Mouse (Mus musculus): ENCODE results near the gene Hacd4. TPM values are rescaled to one million over a fixed set of nuclear protein-coding genes. Genes with fewer than 3 reads are reported as not detected.
"Not testable (repeated sequence)": the region's sequence is repeated elsewhere in the genome, so short reads cannot be mapped to it uniquely, and the experiment has no call there.

Hacd4 gene
- polyA plus RNA-seq, 1 experiment from 2014 or later: 10.4 TPM

- H3K27me3 ChIP-seq (replicated peaks): no peaks in the 10 kb centered on the region
- no peak overlapping the region for H3K9ac ChIP-seq
- H3K4me3 ChIP-seq: no peak overlapping the region
- no peak overlapping the region for H3K4me2 ChIP-seq
- H3K36me3 ChIP-seq: peaks cover 5% of the 10 kb centered on the region
- ATAC-seq (ENCODE audit: extremely low read depth, insufficient number of reproducible peaks, low FRiP score, low TSS enrichment): no peak
- H3K9me3 ChIP-seq: 0 out of 2 replicates have a peak, but pooled peaks cover 3% of the 10 kb centered on the region
- H3K27ac ChIP-seq (replicated peaks): no peak overlapping the region
- WGBS: 57% methylated on average over 6 of the region's 6 CpGs
- H3K4me1 ChIP-seq: peaks cover 10% of the 10 kb centered on the region; the same call in 1 of the 2 replicates
Measured at GRCm38 (mm10) chr4:88396995-88397521, 41.7 kb downstream of the Hacd4 start.

GRCm38 (mm10) chr4:88395717-88396116, 43.0 kb downstream of the Hacd4 start:
- H3K4me3 ChIP-seq: no peak overlapping the region
- no peak overlapping the region for H3K4me2 ChIP-seq
- peaks cover 10% of the 10 kb centered on the region; the same call in 1 of the 2 replicates for H3K4me1 ChIP-seq
- 0 out of 2 replicates have a peak, but pooled peaks cover 3% of the 10 kb centered on the region for H3K9me3 ChIP-seq
- H3K27ac ChIP-seq (replicated peaks): no peak overlapping the region
- H3K36me3 ChIP-seq: peaks cover 7% of the 10 kb centered on the region
- no peak overlapping the region for H3K9ac ChIP-seq
- H3K27me3 ChIP-seq (replicated peaks): no peaks in the 10 kb centered on the region
- WGBS: 84% methylated on average over 3 of the region's 3 CpGs
- no peak for ATAC-seq (ENCODE audit: extremely low read depth, insufficient number of reproducible peaks, low FRiP score, low TSS enrichment)

GRCm38 (mm10) chr4:88390596-88390995, 48.1 kb downstream of the Hacd4 start:
- ATAC-seq (ENCODE audit: extremely low read depth, insufficient number of reproducible peaks, low FRiP score, low TSS enrichment); H3K9ac ChIP-seq; H3K27ac ChIP-seq (replicated peaks); H3K4me2 ChIP-seq; H3K9me3 ChIP-seq; H3K4me3 ChIP-seq; H3K4me1 ChIP-seq; H3K27me3 ChIP-seq (replicated peaks); H3K36me3 ChIP-seq: not testable (repeated sequence)
- WGBS: 83% methylated on average over 1 of the region's 1 CpGs

- no peak overlapping the region for H3K9ac ChIP-seq
- no peak overlapping the region for H3K27ac ChIP-seq (replicated peaks)
- 68% methylated on average over 1 of the region's 1 CpGs for WGBS
- H3K4me3 ChIP-seq: no peak overlapping the region
- no peak for ATAC-seq (ENCODE audit: extremely low read depth, insufficient number of reproducible peaks, low FRiP score, low TSS enrichment)
- H3K27me3 ChIP-seq (replicated peaks): no peaks in the 10 kb centered on the region
- H3K4me2 ChIP-seq: no peak overlapping the region
- H3K36me3 ChIP-seq: peaks cover 7% of the 10 kb centered on the region
- H3K9me3 ChIP-seq: 0 out of 2 replicates have a peak, but pooled peaks cover 3% of the 10 kb centered on the region
- 0 out of 2 replicates have a peak, but pooled peaks cover 5% of the 10 kb centered on the region for H3K4me1 ChIP-seq
Measured at GRCm38 (mm10) chr4:88390036-88390435, 48.7 kb downstream of the Hacd4 start.

GRCm38 (mm10) chr4:88372293-88373224, 66.2 kb downstream of the Hacd4 start:
- no peaks in the 10 kb centered on the region for H3K4me1 ChIP-seq
- 78% methylated on average over 18 of the region's 18 CpGs for WGBS
- H3K4me3 ChIP-seq: no peak overlapping the region
- H3K27ac ChIP-seq (replicated peaks): no peak overlapping the region
- H3K4me2 ChIP-seq: no peak overlapping the region
- H3K27me3 ChIP-seq (replicated peaks): no peaks in the 10 kb centered on the region
- H3K9me3 ChIP-seq: no peaks in the 10 kb centered on the region
- H3K36me3 ChIP-seq: no peaks in the 10 kb centered on the region; the same call in 1 of the 2 replicates
- ATAC-seq (ENCODE audit: extremely low read depth, insufficient number of reproducible peaks, low FRiP score, low TSS enrichment): no peak
- no peak overlapping the region for H3K9ac ChIP-seq

- Histone ChIP-seq H3K36me3 (no peaks in the 10 kb centered on the region; the same call in 1 of the 2 replicates), H3K9me3 (no peaks in the 10 kb centered on the region), H3K4me2 (no peak overlapping the region), H3K27ac (replicated peaks) (no peak overlapping the region), H3K27me3 (replicated peaks) (no peaks in the 10 kb centered on the region), H3K4me1 (no peaks in the 10 kb centered on the region), H3K9ac (no peak overlapping the region), H3K4me3 (no peak overlapping the region)
- no peak for ATAC-seq (ENCODE audit: extremely low read depth, insufficient number of reproducible peaks, low FRiP score, low TSS enrichment)
- 82% methylated on average over 8 of the region's 8 CpGs for WGBS
Measured at GRCm38 (mm10) chr4:88370819-88371218, 67.9 kb downstream of the Hacd4 start.

- Histone ChIP-seq H3K4me2 (no peak overlapping the region), H3K4me1 (no peaks in the 10 kb centered on the region), H3K36me3 (no peaks in the 10 kb centered on the region; the same call in 1 of the 2 replicates), H3K27me3 (replicated peaks) (no peaks in the 10 kb centered on the region), H3K9me3 (no peaks in the 10 kb centered on the region), H3K9ac (no peak overlapping the region), H3K27ac (replicated peaks) (no peak overlapping the region), H3K4me3 (no peak overlapping the region)
- WGBS: 80% methylated on average over 6 of the region's 6 CpGs
- no peak for ATAC-seq (ENCODE audit: extremely low read depth, insufficient number of reproducible peaks, low FRiP score, low TSS enrichment)
Measured at GRCm38 (mm10) chr4:88369951-88370350, 68.8 kb downstream of the Hacd4 start.

- Histone ChIP-seq H3K9me3 (no peaks in the 10 kb centered on the region), H3K9ac (no peak overlapping the region), H3K4me2 (no peak overlapping the region), H3K27ac (replicated peaks) (no peak overlapping the region), H3K36me3 (peaks cover 4% of the 10 kb centered on the region; the same call in 1 of the 2 replicates), H3K4me3 (no peak overlapping the region), H3K27me3 (replicated peaks) (no peaks in the 10 kb centered on the region), H3K4me1 (no peaks in the 10 kb centered on the region)
- no peak for ATAC-seq (ENCODE audit: extremely low read depth, insufficient number of reproducible peaks, low FRiP score, low TSS enrichment)
- WGBS: 61% methylated on average over 3 of the region's 3 CpGs
Measured at GRCm38 (mm10) chr4:88357431-88357830, 81.3 kb downstream of the Hacd4 start.

GRCm38 (mm10) chr4:88356652-88357051, 82.1 kb downstream of the Hacd4 start:
- peaks cover 4% of the 10 kb centered on the region; the same call in 1 of the 2 replicates for H3K36me3 ChIP-seq
- no peak overlapping the region for H3K4me3 ChIP-seq
- H3K27ac ChIP-seq (replicated peaks): no peak overlapping the region
- H3K9ac ChIP-seq: no peak overlapping the region
- H3K4me1 ChIP-seq: no peaks in the 10 kb centered on the region
- no peaks in the 10 kb centered on the region for H3K27me3 ChIP-seq (replicated peaks)
- no peak for ATAC-seq (ENCODE audit: extremely low read depth, insufficient number of reproducible peaks, low FRiP score, low TSS enrichment)
- WGBS: 55% methylated on average over 2 of the region's 2 CpGs
- H3K9me3 ChIP-seq: no peaks in the 10 kb centered on the region
- no peak overlapping the region for H3K4me2 ChIP-seq

GRCm38 (mm10) chr4:88350910-88351309, 87.8 kb downstream of the Hacd4 start:
- Histone ChIP-seq H3K9ac (no peak overlapping the region), H3K27ac (replicated peaks) (no peak overlapping the region), H3K4me3 (no peak overlapping the region), H3K36me3 (no peaks in the 10 kb centered on the region), H3K4me2 (no peak overlapping the region), H3K4me1 (no peaks in the 10 kb centered on the region), H3K27me3 (replicated peaks) (no peaks in the 10 kb centered on the region), H3K9me3 (no peaks in the 10 kb centered on the region)
- WGBS: 2% methylated on average over 4 of the region's 4 CpGs
- ATAC-seq (ENCODE audit: extremely low read depth, insufficient number of reproducible peaks, low FRiP score, low TSS enrichment): no peak

All from heart, embryonic 13.5 days (tissue).